Mouse (Mus musculus) heart, adult 2 months (tissue): Measurements from ENCODE around the gene Olfr1461.

Experiments
- CTCF ChIP-seq: fragments of 200-600 bp; IDR thresholded peaks from 2 replicates; pipeline ENCODE4 v1.8.1; 2022; ENCODE audit warnings: antibody characterized with exemption, mild to moderate bottlenecking, moderate library complexity
- POLR2A ChIP-seq: fragments of 200-500 bp; IDR thresholded peaks from 2 replicates; pipeline ENCODE4 v1.6.1; 2011; ENCODE audit warnings: mild to moderate bottlenecking, low read depth, low read length, control low read depth; ENCODE audit not compliant: insufficient read depth

GRCm38 (mm10) chr19:13185434-13185833 is 22.6 kb downstream of the Olfr1461 start, which contains the start of gene Olfr1462:
- TF ChIP-seq POLR2A (no peak), CTCF (no peak)
